Mouse (Mus musculus): Measurements from ENCODE around the gene Msantd2. TPM values are rescaled to one million over a fixed set of nuclear protein-coding genes. Genes with fewer than 3 reads are reported as not detected.
A peak's percentile ranks its signal among the peaks of the same experiment; 100 is the strongest.

The Msantd2 gene
- polyA plus RNA-seq, 1 experiment from 2014 or later = 21.7 TPM

GRCm38 (mm10) chr9:37544447-37545165 lies 55.5 kb downstream of the Msantd2 start:
- Histone ChIP-seq H3K4me1 (replicated peaks) (peaks cover 18% of the 10 kb centered on the region), H3K4me2 (peak overlapping the region; percentile 76), H3K27ac (ENCODE audit: poor library complexity, severe bottlenecking) (no peak overlapping the region), H3K4me3 (peak overlapping the region; percentile 46), H3K9me3 (replicated peaks) (no peaks in the 10 kb centered on the region), H3K27me3 (replicated peaks) (peaks cover 34% of the 10 kb centered on the region), H3K36me3 (no peaks in the 10 kb centered on the region), H3K9ac (no peak overlapping the region)
- 1% methylated on average over 29 of the region's 29 CpGs for WGBS
- peak; percentile 65 for ATAC-seq (ENCODE audit: insufficient number of reproducible peaks, low FRiP score)

GRCm38 (mm10) chr9:37545166-37545610 lies 56.1 kb downstream of the Msantd2 start:
- Histone ChIP-seq H3K4me3 (peak overlapping the region; percentile 46), H3K4me2 (peak overlapping the region; percentile 76), H3K27me3 (replicated peaks) (peaks cover 34% of the 10 kb centered on the region), H3K4me1 (replicated peaks) (peaks cover 18% of the 10 kb centered on the region), H3K9ac (no peak overlapping the region), H3K36me3 (no peaks in the 10 kb centered on the region), H3K27ac (ENCODE audit: poor library complexity, severe bottlenecking) (no peak overlapping the region), H3K9me3 (replicated peaks) (no peaks in the 10 kb centered on the region)
- no peak; the same call in 1 of the 2 replicates for ATAC-seq (ENCODE audit: insufficient number of reproducible peaks, low FRiP score)
- 15% methylated on average over 17 of the region's 17 CpGs for WGBS

GRCm38 (mm10) chr9:37545847-37546452 lies 56.8 kb downstream of the Msantd2 start:
- H3K4me2 ChIP-seq = peak overlapping the region; percentile 76
- H3K36me3 ChIP-seq = no peaks in the 10 kb centered on the region
- 17% methylated on average over 27 of the region's 27 CpGs for WGBS
- H3K4me1 ChIP-seq (replicated peaks) = peaks cover 18% of the 10 kb centered on the region
- H3K4me3 ChIP-seq = peak overlapping the region; percentile 19; the same call in 1 of the 2 replicates
- no peak overlapping the region for H3K27ac ChIP-seq (ENCODE audit: poor library complexity, severe bottlenecking)
- H3K9me3 ChIP-seq (replicated peaks) = no peaks in the 10 kb centered on the region
- ATAC-seq (ENCODE audit: insufficient number of reproducible peaks, low FRiP score) = 0 out of 2 replicates have a peak, but pooled peaks have one; percentile 5
- H3K9ac ChIP-seq = peak overlapping the region; percentile 21; the same call in 1 of the 2 replicates
- H3K27me3 ChIP-seq (replicated peaks) = peaks cover 42% of the 10 kb centered on the region

GRCm38 (mm10) chr9:37546889-37547288 lies 57.8 kb downstream of the Msantd2 start:
- WGBS = 80% methylated on average over 1 of the region's 1 CpGs
- Histone ChIP-seq H3K4me2 (no peak overlapping the region), H3K4me3 (no peak overlapping the region), H3K9me3 (replicated peaks) (no peaks in the 10 kb centered on the region), H3K36me3 (no peaks in the 10 kb centered on the region), H3K4me1 (replicated peaks) (peaks cover 23% of the 10 kb centered on the region), H3K27me3 (replicated peaks) (peaks cover 50% of the 10 kb centered on the region), H3K27ac (ENCODE audit: poor library complexity, severe bottlenecking) (no peak overlapping the region), H3K9ac (no peak overlapping the region)
- no peak for ATAC-seq (ENCODE audit: insufficient number of reproducible peaks, low FRiP score)

GRCm38 (mm10) chr9:37550435-37550834 lies 61.3 kb downstream of the Msantd2 start:
- Histone ChIP-seq H3K9ac (no peak overlapping the region), H3K9me3 (replicated peaks) (no peaks in the 10 kb centered on the region), H3K27ac (ENCODE audit: poor library complexity, severe bottlenecking) (no peak overlapping the region), H3K4me1 (replicated peaks) (peaks cover 26% of the 10 kb centered on the region), H3K36me3 (no peaks in the 10 kb centered on the region), H3K4me2 (no peak overlapping the region), H3K27me3 (replicated peaks) (peaks cover 62% of the 10 kb centered on the region), H3K4me3 (no peak overlapping the region)
- ATAC-seq (ENCODE audit: insufficient number of reproducible peaks, low FRiP score) = no peak
- 85% methylated on average over 1 of the region's 1 CpGs for WGBS

- peak overlapping the region; percentile 93 for H3K4me2 ChIP-seq
- peaks cover 24% of the 10 kb centered on the region for H3K4me1 ChIP-seq (replicated peaks)
- H3K27ac ChIP-seq (ENCODE audit: poor library complexity, severe bottlenecking) = no peak overlapping the region
- no peaks in the 10 kb centered on the region for H3K9me3 ChIP-seq (replicated peaks)
- H3K27me3 ChIP-seq (replicated peaks) = peaks cover 54% of the 10 kb centered on the region
- H3K4me3 ChIP-seq = peak overlapping the region; percentile 50
- H3K36me3 ChIP-seq = no peaks in the 10 kb centered on the region
- WGBS = 2% methylated on average over 23 of the region's 23 CpGs
- ATAC-seq (ENCODE audit: insufficient number of reproducible peaks, low FRiP score) = peak; percentile 23
- H3K9ac ChIP-seq = peak overlapping the region; percentile 41
These were observed 62.8 kb downstream of the Msantd2 start for GRCm38 (mm10) chr9:37551751-37552531.

- Histone ChIP-seq H3K27me3 (replicated peaks) (peaks cover 54% of the 10 kb centered on the region), H3K9me3 (replicated peaks) (no peaks in the 10 kb centered on the region), H3K4me3 (peak within 1 kb of the TSS; percentile 50), H3K4me1 (replicated peaks) (peaks cover 24% of the 10 kb centered on the region), H3K4me2 (peak within 1 kb of the TSS; percentile 93), H3K36me3 (no peaks in the 10 kb centered on the region), H3K9ac (peak within 1 kb of the TSS; percentile 41), H3K27ac (ENCODE audit: poor library complexity, severe bottlenecking) (no peak within 1 kb of the TSS)
- 5% methylated on average over 31 of the region's 31 CpGs for WGBS
- peak; percentile 80 for ATAC-seq (ENCODE audit: insufficient number of reproducible peaks, low FRiP score)
These were observed 63.6 kb downstream of the Msantd2 start, which contains the start of gene Nrgn for GRCm38 (mm10) chr9:37552536-37553293. Nrgn (minus strand) TSS chr9:37552904.

- H3K4me3 ChIP-seq = no peak overlapping the region
- peaks cover 42% of the 10 kb centered on the region for H3K27me3 ChIP-seq (replicated peaks)
- H3K36me3 ChIP-seq = no peaks in the 10 kb centered on the region
- no peaks in the 10 kb centered on the region for H3K9me3 ChIP-seq (replicated peaks)
- peaks cover 24% of the 10 kb centered on the region for H3K4me1 ChIP-seq (replicated peaks)
- WGBS = 74% methylated on average over 1 of the region's 1 CpGs
- H3K27ac ChIP-seq (ENCODE audit: poor library complexity, severe bottlenecking) = no peak overlapping the region
- no peak overlapping the region for H3K4me2 ChIP-seq
- ATAC-seq (ENCODE audit: insufficient number of reproducible peaks, low FRiP score) = no peak
- no peak overlapping the region for H3K9ac ChIP-seq
These were observed 65.2 kb downstream of the Msantd2 start for GRCm38 (mm10) chr9:37554279-37554678.

GRCm38 (mm10) chr9:37554838-37555748 lies 66.0 kb downstream of the Msantd2 start, which contains the start of gene Siae:
Siae (plus strand) TSS chr9:37555698.
- WGBS = 22% methylated on average over 7 of the region's 7 CpGs
- Histone ChIP-seq H3K4me2 (no peak within 1 kb of the TSS), H3K4me3 (no peak within 1 kb of the TSS), H3K27me3 (replicated peaks) (peaks cover 35% of the 10 kb centered on the region), H3K36me3 (no peaks in the 10 kb centered on the region), H3K4me1 (replicated peaks) (peaks cover 24% of the 10 kb centered on the region), H3K9me3 (replicated peaks) (no peaks in the 10 kb centered on the region), H3K9ac (no peak within 1 kb of the TSS), H3K27ac (ENCODE audit: poor library complexity, severe bottlenecking) (no peak within 1 kb of the TSS)
- no peak for ATAC-seq (ENCODE audit: insufficient number of reproducible peaks, low FRiP score)

- WGBS = 74% methylated on average over 3 of the region's 3 CpGs
- Histone ChIP-seq H3K27me3 (replicated peaks) (peaks cover 24% of the 10 kb centered on the region), H3K4me1 (replicated peaks) (peaks cover 24% of the 10 kb centered on the region), H3K9ac (no peak overlapping the region), H3K9me3 (replicated peaks) (no peaks in the 10 kb centered on the region), H3K4me2 (no peak overlapping the region), H3K4me3 (no peak overlapping the region), H3K36me3 (no peaks in the 10 kb centered on the region), H3K27ac (ENCODE audit: poor library complexity, severe bottlenecking) (no peak overlapping the region)
- ATAC-seq (ENCODE audit: insufficient number of reproducible peaks, low FRiP score) = no peak
These were observed 67.2 kb downstream of the Msantd2 start for GRCm38 (mm10) chr9:37556366-37556765.

Measured in heart, embryonic 12.5 days (tissue).